Mouse (Mus musculus) intestine, postnatal 0 days (tissue): ENCODE data around the gene Eogt. TPM values are rescaled to one million over a fixed set of nuclear protein-coding genes. Genes with fewer than 3 reads are reported as not detected.

Experiments
- ATAC-seq: fragments of 200-750 bp; cut with Nextera tagmentation; 2 replicates; pipeline ENCODE4 v1.8.0; 2017; ENCODE audit warnings: mild to moderate bottlenecking, moderate TSS enrichment, moderate library complexity
- H3K27ac ChIP-seq: fragments of 300-500 bp; sonication (generic); 2 replicates; pipeline ENCODE4 v1.5.1; 2014; ENCODE audit warnings: mild to moderate bottlenecking, low read depth, low read length, moderate library complexity
- H3K27me3 ChIP-seq: fragments of 300-500 bp; sonication (generic); replicated peaks from 2 replicates; pipeline ENCODE4 v1.6.1; 2014; ENCODE audit warnings: low read length, mixed read lengths; ENCODE audit not compliant: control insufficient read depth, insufficient read depth
- H3K36me3 ChIP-seq: fragments of 300-500 bp; sonication (generic); 2 replicates; pipeline ENCODE4 v1.6.1; 2014; ENCODE audit warnings: mild to moderate bottlenecking, moderate library complexity; ENCODE audit not compliant: control insufficient read depth, insufficient read depth
- H3K4me1 ChIP-seq: fragments of 300-500 bp; sonication (generic); replicated peaks from 2 replicates; pipeline ENCODE4 v1.6.1; 2014; ENCODE audit warnings: antibody characterized with exemption, low read length, mixed read lengths; ENCODE audit not compliant: control insufficient read depth, insufficient read depth
- H3K4me2 ChIP-seq: fragments of 300-500 bp; sonication (generic); replicated peaks from 2 replicates; pipeline ENCODE4 v1.6.1; 2014; ENCODE audit warnings: low read depth, mild to moderate bottlenecking, moderate library complexity
- H3K4me3 ChIP-seq: fragments of 300-500 bp; sonication (generic); 2 replicates; pipeline ENCODE4 v1.5.1; 2014; ENCODE audit warnings: low read depth, low read length
- H3K9ac ChIP-seq: fragments of 300-500 bp; sonication (generic); 2 replicates; pipeline ENCODE4 v1.6.1; 2014; ENCODE audit warnings: mild to moderate bottlenecking, low read depth, low read length
- H3K9me3 ChIP-seq: fragments of 300-500 bp; sonication (generic); 2 replicates; pipeline ENCODE4 v1.6.1; 2016; ENCODE audit warnings: mixed run types; ENCODE audit not compliant: control insufficient read depth
- CTCF ChIP-seq: sonication (generic); IDR thresholded peaks from 2 replicates; pipeline ENCODE4 v1.5.1; 2016; ENCODE audit warnings: low read depth, mild to moderate bottlenecking, control low read depth, antibody characterized with exemption, moderate library complexity
- WGBS: fragments of 180-500 bp; shearing (Covaris S2); extraction: QIAGEN DNeasy Blood & Tissue Kit; methylation state at CpG from one replicate; pipeline ENCODE4 v1.1.7; 2014; 5-methylcytosine and 5-hydroxymethylcytosine counted together
- polyA plus RNA-seq: library from polyadenylated mRNA; unstranded; fragments of >200 nt; fragmentation: Nextera tagmentation; extraction: Ambion mirVana; gene quantifications from 2 replicates; pipeline ENCODE4 v1.2.1, GENCODE M21; 2015

The Eogt gene
- polyA plus RNA-seq, 1 experiment from 2014 or later, result 4.3 TPM

- Histone ChIP-seq H3K4me2 (no peak overlapping the region), H3K27ac (no peak overlapping the region), H3K36me3 (no peaks in the 10 kb centered on the region; the same call in none of the 2 replicates), H3K4me1 (peaks cover 3% of the 10 kb centered on the region; the same call in 1 of the 2 replicates), H3K4me3 (no peak overlapping the region), H3K9me3 (no peaks in the 10 kb centered on the region), H3K27me3 (no peaks in the 10 kb centered on the region), H3K9ac (no peak overlapping the region)
- no peak for TF ChIP-seq CTCF
- ATAC-seq, result no peak
- WGBS, result 71% methylated on average over 2 of the region's 2 CpGs
These were observed 739 bp upstream of the Eogt start for GRCm38 (mm10) chr6:97149721-97150120.

- Histone ChIP-seq H3K4me3 (peak overlapping the region; percentile 65), H3K4me1 (peaks cover 3% of the 10 kb centered on the region), H3K4me2 (peak overlapping the region; percentile 95), H3K9me3 (no peaks in the 10 kb centered on the region), H3K9ac (peak overlapping the region; percentile 80), H3K36me3 (peaks cover 7% of the 10 kb centered on the region; the same call in 1 of the 2 replicates), H3K27ac (peak overlapping the region; percentile 86; the same call in 1 of the 2 replicates), H3K27me3 (no peaks in the 10 kb centered on the region)
- WGBS, result 25% methylated on average over 18 of the region's 18 CpGs
- TF ChIP-seq CTCF, result no peak
- ATAC-seq, result no peak
These were observed 1.1 kb downstream of the Eogt start for GRCm38 (mm10) chr6:97147755-97148382.

- no peaks in the 10 kb centered on the region for H3K27me3 ChIP-seq
- no peak overlapping the region for H3K4me2 ChIP-seq
- peaks cover 23% of the 10 kb centered on the region; the same call in 1 of the 2 replicates for H3K36me3 ChIP-seq
- ATAC-seq, result no peak
- no peak overlapping the region for H3K27ac ChIP-seq
- WGBS, result 88% methylated on average over 7 of the region's 7 CpGs
- H3K4me1 ChIP-seq, result peaks cover 3% of the 10 kb centered on the region
- no peaks in the 10 kb centered on the region for H3K9me3 ChIP-seq
- no peak for TF ChIP-seq CTCF
- H3K9ac ChIP-seq, result no peak overlapping the region
- H3K4me3 ChIP-seq, result no peak overlapping the region
These were observed 3.8 kb downstream of the Eogt start for GRCm38 (mm10) chr6:97145156-97145555.

- H3K9me3 ChIP-seq, result no peaks in the 10 kb centered on the region
- H3K4me1 ChIP-seq, result peaks cover 3% of the 10 kb centered on the region
- H3K4me3 ChIP-seq, result no peak overlapping the region
- TF ChIP-seq CTCF, result no peak
- no peak for ATAC-seq
- H3K27me3 ChIP-seq, result no peaks in the 10 kb centered on the region
- H3K4me2 ChIP-seq, result no peak overlapping the region
- no peak overlapping the region for H3K9ac ChIP-seq
- H3K27ac ChIP-seq, result no peak overlapping the region
- WGBS, result 50% methylated on average over 7 of the region's 7 CpGs
- peaks cover 25% of the 10 kb centered on the region; the same call in 1 of the 2 replicates for H3K36me3 ChIP-seq
These were observed 4.6 kb downstream of the Eogt start for GRCm38 (mm10) chr6:97144359-97144758.

DNA sequence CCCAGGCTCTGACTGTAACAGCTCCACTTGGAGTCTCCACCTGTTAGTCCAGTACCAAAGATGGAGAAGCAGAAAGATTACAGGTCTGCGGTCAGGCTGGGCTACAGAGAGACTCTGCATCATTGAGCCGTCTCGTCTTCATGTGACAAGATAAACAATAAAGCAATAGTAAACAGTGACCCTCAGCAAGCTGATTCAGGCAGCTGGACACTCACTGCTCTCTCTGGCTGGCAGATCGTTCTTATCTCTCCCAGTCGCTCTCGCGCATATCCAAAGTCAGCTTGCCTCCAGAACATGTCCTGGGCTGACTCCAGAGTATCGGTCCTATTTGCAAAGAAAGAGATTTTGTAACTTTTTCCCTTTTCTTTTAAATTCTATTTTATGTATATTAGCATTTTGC is 6.4 kb downstream of the Eogt start:
- no peak overlapping the region for H3K27ac ChIP-seq
- no peak overlapping the region for H3K4me2 ChIP-seq
- H3K27me3 ChIP-seq, result no peaks in the 10 kb centered on the region
- H3K36me3 ChIP-seq, result peaks cover 27% of the 10 kb centered on the region; the same call in 1 of the 2 replicates
- no peak for TF ChIP-seq CTCF
- no peak overlapping the region for H3K9ac ChIP-seq
- no peaks in the 10 kb centered on the region for H3K9me3 ChIP-seq
- 69% methylated on average over 8 of the region's 8 CpGs for WGBS
- H3K4me1 ChIP-seq, result peaks cover 1% of the 10 kb centered on the region
- no peak for ATAC-seq
- no peak overlapping the region for H3K4me3 ChIP-seq

GRCm38 (mm10) chr6:97141811-97142210 is 7.2 kb downstream of the Eogt start:
- Histone ChIP-seq H3K9me3 (no peaks in the 10 kb centered on the region), H3K9ac (no peak overlapping the region), H3K27ac (no peak overlapping the region), H3K4me1 (no peaks in the 10 kb centered on the region; the same call in 1 of the 2 replicates), H3K27me3 (no peaks in the 10 kb centered on the region), H3K4me2 (no peak overlapping the region), H3K4me3 (no peak overlapping the region), H3K36me3 (peaks cover 27% of the 10 kb centered on the region; the same call in 1 of the 2 replicates)
- TF ChIP-seq CTCF, result no peak
- 77% methylated on average over 7 of the region's 7 CpGs for WGBS
- no peak for ATAC-seq
